Mouse (Mus musculus) kidney, postnatal 0 days (tissue): ENCODE measurements around the gene Myh3. TPM values are rescaled to one million over a fixed set of nuclear protein-coding genes. Genes with fewer than 3 reads are reported as not detected.

Experiments
- ATAC-seq: fragments of 200-750 bp; cut with Nextera tagmentation; replicated peaks from 2 replicates; pipeline ENCODE4 v1.8.0; 2017; ENCODE audit warnings: low read depth, moderate number of reproducible peaks, moderate TSS enrichment, moderate library complexity; ENCODE audit not compliant: low FRiP score
- DNase-seq: peaks from one replicate; pipeline ENCODE4 v3.0.0-alpha.2; 2016; ENCODE audit warnings: low spot score
- H3K27ac ChIP-seq: fragments of 300-500 bp; sonication (generic); 2 replicates; pipeline ENCODE4 v1.5.1; 2014; ENCODE audit warnings: mild to moderate bottlenecking
- H3K27me3 ChIP-seq: fragments of 300-500 bp; sonication (generic); 2 replicates; pipeline ENCODE4 v1.6.1; 2014; ENCODE audit warnings: low read length, mixed read lengths; ENCODE audit not compliant: insufficient read depth
- H3K36me3 ChIP-seq: fragments of 300-500 bp; sonication (generic); 2 replicates; pipeline ENCODE4 v1.6.1; 2014; ENCODE audit warnings: low read length, mixed read lengths; ENCODE audit not compliant: insufficient read depth
- H3K4me1 ChIP-seq: fragments of 300-500 bp; sonication (generic); replicated peaks from 2 replicates; pipeline ENCODE4 v1.6.1; 2014; ENCODE audit warnings: antibody characterized with exemption, low read length, mixed read lengths; ENCODE audit not compliant: insufficient read depth
- H3K4me2 ChIP-seq: fragments of 300-500 bp; sonication (generic); 2 replicates; pipeline ENCODE4 v1.6.1; 2014; ENCODE audit warnings: mild to moderate bottlenecking, low read length, moderate library complexity, mixed read lengths
- H3K4me3 ChIP-seq: fragments of 300-500 bp; sonication (generic); replicated peaks from 2 replicates; pipeline ENCODE4 v1.5.1; 2014; ENCODE audit warnings: low read depth, low read length
- H3K9ac ChIP-seq: fragments of 300-500 bp; sonication (generic); 2 replicates; pipeline ENCODE4 v1.6.1; 2014; ENCODE audit warnings: low read depth, low read length
- H3K9me3 ChIP-seq: fragments of 300-500 bp; sonication (generic); replicated peaks from 2 replicates; pipeline ENCODE4 v1.6.1; 2016; ENCODE audit warnings: low read length, inconsistent platforms, mixed read lengths
- CTCF ChIP-seq: IDR thresholded peaks from 2 replicates; pipeline ENCODE4 v1.5.1; 2016; ENCODE audit warnings: antibody characterized with exemption, low read depth, mild to moderate bottlenecking, moderate library complexity
- WGBS: fragments of 180-500 bp; shearing (Covaris S2); extraction: QIAGEN DNeasy Blood & Tissue Kit; methylation state at CpG from one replicate; pipeline ENCODE4 v1.1.7; 2014; 5-methylcytosine and 5-hydroxymethylcytosine counted together
- polyA plus RNA-seq: library from polyadenylated mRNA; unstranded; fragments of >200 nt; fragmentation: Nextera tagmentation; extraction: Ambion mirVana; gene quantifications from 2 replicates; pipeline ENCODE4 v1.2.1, GENCODE M21; 2015

The Myh3 gene
- polyA plus RNA-seq, 1 experiment from 2014 or later: 0.01 TPM

DNA sequence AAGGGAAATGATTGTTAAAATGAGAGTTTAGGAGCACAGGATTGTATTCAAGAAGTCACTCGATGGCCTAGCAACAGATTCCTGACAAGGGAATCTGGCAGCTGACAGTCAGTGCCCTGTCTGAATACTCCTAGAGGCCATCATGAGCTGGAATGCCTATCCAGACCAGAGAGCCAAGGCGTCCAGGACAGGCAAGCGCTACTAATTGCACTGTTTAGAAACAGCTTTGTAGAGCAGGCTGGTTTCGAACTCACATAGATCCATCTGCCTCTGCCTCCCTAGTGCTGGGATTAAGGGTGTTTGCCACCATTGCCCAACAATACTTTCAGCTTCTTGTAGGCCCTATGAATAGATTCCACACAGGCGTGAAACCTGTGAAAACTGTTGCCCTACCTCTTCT lies 36.2 kb downstream of the Myh3 start:
- no peak overlapping the region for H3K27ac ChIP-seq
- TF ChIP-seq CTCF: no peak
- no peak overlapping the region for H3K4me2 ChIP-seq
- ATAC-seq (no peak), DNase-seq (no peak)
- H3K36me3 ChIP-seq: no peaks in the 10 kb centered on the region
- no peak overlapping the region for H3K9ac ChIP-seq
- H3K27me3 ChIP-seq: no peaks in the 10 kb centered on the region
- H3K4me1 ChIP-seq: no peaks in the 10 kb centered on the region
- no peaks in the 10 kb centered on the region for H3K9me3 ChIP-seq
- H3K4me3 ChIP-seq: no peak overlapping the region
- 84% methylated on average over 5 of the region's 5 CpGs for WGBS

DNA sequence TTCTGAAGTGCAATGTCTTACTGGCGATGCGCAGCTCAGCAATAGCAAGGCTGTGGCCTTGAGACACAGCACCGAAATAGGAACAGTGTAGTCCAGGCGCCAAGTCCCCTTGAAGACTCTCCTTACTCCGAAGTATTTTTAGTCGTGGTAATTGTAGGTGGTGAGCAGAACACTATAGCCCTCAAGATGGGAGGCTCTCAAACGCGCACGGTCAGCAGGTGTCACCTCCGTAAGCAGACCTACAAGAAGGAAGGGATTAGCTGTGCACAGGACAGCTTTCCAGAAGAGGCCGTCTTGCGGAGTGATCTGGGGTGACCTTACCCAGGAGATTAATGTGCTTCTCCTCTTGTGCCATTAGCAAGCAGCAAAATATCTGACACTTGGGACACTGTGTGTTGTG lies 36.8 kb downstream of the Myh3 start:
- no peak for DNase-seq
- no peak overlapping the region for H3K4me2 ChIP-seq
- TF ChIP-seq CTCF: no peak
- H3K27ac ChIP-seq: no peak overlapping the region
- H3K9me3 ChIP-seq: no peaks in the 10 kb centered on the region
- H3K4me1 ChIP-seq: no peaks in the 10 kb centered on the region
- no peak overlapping the region for H3K9ac ChIP-seq
- 84% methylated on average over 12 of the region's 12 CpGs for WGBS
- no peaks in the 10 kb centered on the region for H3K36me3 ChIP-seq
- no peak overlapping the region for H3K4me3 ChIP-seq
- H3K27me3 ChIP-seq: no peaks in the 10 kb centered on the region
- ATAC-seq: no peak

DNA sequence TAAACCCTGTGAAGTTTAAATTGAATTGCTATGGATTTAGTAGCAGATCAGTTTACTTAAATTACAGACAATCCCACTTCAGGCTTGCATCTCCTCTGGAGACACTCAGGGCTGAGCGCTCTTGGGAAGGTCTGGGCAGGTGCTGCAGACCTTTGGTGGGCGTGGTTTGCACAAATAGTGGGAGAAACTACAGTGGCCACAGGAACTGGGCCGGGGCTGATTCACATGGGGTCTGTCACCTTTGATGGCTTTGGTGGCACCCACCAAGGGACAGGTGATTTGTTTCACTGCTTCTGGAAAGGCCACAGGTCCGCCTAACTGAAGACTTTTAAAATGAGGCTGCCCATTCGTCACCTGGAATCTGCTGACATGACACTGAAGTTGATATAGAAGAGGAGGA lies 38.6 kb downstream of the Myh3 start:
- no peaks in the 10 kb centered on the region for H3K36me3 ChIP-seq
- WGBS: 65% methylated on average over 5 of the region's 5 CpGs
- H3K27me3 ChIP-seq: no peaks in the 10 kb centered on the region
- no peak overlapping the region for H3K4me2 ChIP-seq
- no peak overlapping the region for H3K9ac ChIP-seq
- ATAC-seq (no peak), DNase-seq (no peak)
- TF ChIP-seq CTCF: no peak
- no peaks in the 10 kb centered on the region for H3K9me3 ChIP-seq
- no peak overlapping the region for H3K4me3 ChIP-seq
- H3K27ac ChIP-seq: no peak overlapping the region
- H3K4me1 ChIP-seq: no peaks in the 10 kb centered on the region

DNA sequence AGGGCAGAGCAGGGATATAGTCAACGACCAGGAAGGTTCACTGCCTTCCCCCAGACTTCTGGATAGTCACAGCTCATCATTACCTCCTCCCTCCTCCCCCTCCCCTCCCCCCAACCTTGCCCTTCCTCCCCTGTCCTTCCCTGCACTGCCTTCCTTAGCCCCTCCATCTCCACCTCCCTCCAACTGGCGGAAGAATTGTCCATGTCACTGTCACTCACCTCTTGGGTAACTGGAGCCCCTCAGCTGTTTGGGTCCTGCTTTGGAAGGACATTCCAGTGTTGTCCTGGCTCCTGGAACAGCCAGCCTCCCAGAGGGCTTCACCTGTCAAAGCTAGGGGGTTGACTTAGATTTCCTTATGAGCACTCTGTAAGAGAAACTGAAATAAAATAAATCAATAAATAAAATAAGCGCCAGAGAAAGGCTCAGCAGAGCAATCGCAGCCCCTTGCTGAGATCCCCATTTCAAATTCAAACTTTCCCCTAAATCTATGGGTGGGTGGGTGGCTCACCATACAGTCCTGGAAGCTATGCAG lies 41.5 kb downstream of the Myh3 start:
- H3K27ac ChIP-seq: no peak overlapping the region
- H3K9ac ChIP-seq: no peak overlapping the region
- no peaks in the 10 kb centered on the region for H3K36me3 ChIP-seq
- no peaks in the 10 kb centered on the region for H3K4me1 ChIP-seq
- no peaks in the 10 kb centered on the region for H3K27me3 ChIP-seq
- no peak overlapping the region for H3K4me2 ChIP-seq
- 39% methylated on average over 4 of the region's 4 CpGs for WGBS
- H3K4me3 ChIP-seq: no peak overlapping the region
- no peak for ATAC-seq
- no peak for TF ChIP-seq CTCF
- no peaks in the 10 kb centered on the region for H3K9me3 ChIP-seq
- no peak for DNase-seq

DNA sequence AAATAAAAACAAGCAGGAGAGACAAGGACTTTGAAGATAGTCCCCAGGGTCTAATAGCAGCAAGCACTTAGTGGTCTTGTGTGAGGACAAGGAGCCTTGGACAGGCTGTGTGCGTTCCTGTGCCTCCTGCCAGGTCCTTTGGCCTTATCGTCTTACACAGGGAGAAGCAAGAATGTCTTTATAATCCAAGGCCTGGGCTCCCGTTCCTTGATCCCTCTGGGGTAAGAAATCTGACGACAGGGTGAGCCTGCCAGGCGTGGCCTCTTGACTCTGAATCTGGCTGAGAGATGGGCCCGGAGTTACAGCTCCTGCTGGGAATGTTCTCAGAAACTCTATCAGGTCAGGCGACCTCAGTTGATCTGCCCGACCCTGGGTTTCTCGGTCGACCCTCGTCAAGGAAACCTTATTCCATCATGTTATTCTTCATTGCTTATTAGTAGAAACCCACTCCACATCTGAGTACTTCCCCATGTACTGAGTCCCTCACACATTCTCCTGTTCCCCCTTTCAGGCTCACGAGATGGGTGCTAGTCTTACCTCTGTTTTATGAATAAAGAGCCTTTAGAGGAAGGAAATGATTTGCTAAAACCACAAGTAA lies 42.7 kb downstream of the Myh3 start:
- no peaks in the 10 kb centered on the region for H3K9me3 ChIP-seq
- no peak for ATAC-seq
- no peaks in the 10 kb centered on the region for H3K36me3 ChIP-seq
- DNase-seq: no peak
- no peak overlapping the region for H3K27ac ChIP-seq
- no peak overlapping the region for H3K4me3 ChIP-seq
- no peaks in the 10 kb centered on the region for H3K4me1 ChIP-seq
- 36% methylated on average over 12 of the region's 12 CpGs for WGBS
- H3K4me2 ChIP-seq: no peak overlapping the region
- H3K9ac ChIP-seq: no peak overlapping the region
- no peak for TF ChIP-seq CTCF
- H3K27me3 ChIP-seq: no peaks in the 10 kb centered on the region

DNA sequence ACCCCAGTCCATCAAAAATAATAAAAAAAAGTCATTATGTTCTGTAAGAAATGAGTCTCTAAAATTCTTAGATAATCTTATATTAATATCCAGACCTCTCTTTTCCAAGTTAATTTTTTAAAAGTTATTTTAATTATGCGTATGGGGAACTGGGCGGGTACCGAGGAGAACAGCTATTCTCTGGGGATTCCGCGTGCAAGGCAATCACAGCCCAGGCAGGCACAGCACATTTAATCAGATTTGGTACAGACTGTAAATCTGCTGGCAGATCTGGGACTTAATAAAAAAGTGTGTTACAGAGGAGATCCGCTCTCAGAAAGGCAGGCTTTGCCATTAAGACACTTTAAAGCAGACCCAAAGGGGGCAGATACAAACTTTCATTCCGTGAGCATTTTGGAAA lies 46.8 kb downstream of the Myh3 start:
- TF ChIP-seq CTCF: no peak
- H3K9ac ChIP-seq: no peak overlapping the region
- no peak overlapping the region for H3K27ac ChIP-seq
- no peak for DNase-seq
- no peaks in the 10 kb centered on the region for H3K9me3 ChIP-seq
- H3K27me3 ChIP-seq: no peaks in the 10 kb centered on the region
- 47% methylated on average over 7 of the region's 7 CpGs for WGBS
- H3K36me3 ChIP-seq: no peaks in the 10 kb centered on the region
- no peak overlapping the region for H3K4me3 ChIP-seq
- H3K4me2 ChIP-seq: peak overlapping the region; percentile 32; the same call in 1 of the 2 replicates
- no peaks in the 10 kb centered on the region for H3K4me1 ChIP-seq
- no peak for ATAC-seq

DNA sequence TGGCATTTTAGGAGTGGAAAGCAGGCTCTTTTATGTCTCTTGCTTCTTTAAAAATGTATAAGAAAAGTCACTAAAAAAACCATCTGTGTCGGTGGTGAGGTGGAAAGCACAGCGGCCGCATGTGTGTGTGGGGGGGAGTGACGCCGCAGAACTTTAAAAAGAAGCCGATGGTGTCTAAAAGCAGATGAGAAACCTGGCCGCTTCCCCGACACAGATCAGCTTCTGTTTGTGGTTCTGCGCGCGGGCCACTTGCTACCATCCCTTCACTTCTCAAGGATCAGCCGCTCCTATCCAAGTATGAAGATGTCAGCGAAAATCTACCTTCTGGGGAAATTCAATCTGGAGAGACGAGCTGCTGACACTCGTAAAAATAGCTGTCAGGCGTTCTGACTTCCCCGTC lies 47.3 kb downstream of the Myh3 start:
- H3K27me3 ChIP-seq: no peaks in the 10 kb centered on the region
- 23% methylated on average over 17 of the region's 17 CpGs for WGBS
- H3K9me3 ChIP-seq: no peaks in the 10 kb centered on the region
- no peaks in the 10 kb centered on the region for H3K36me3 ChIP-seq
- H3K4me3 ChIP-seq: no peak overlapping the region
- H3K9ac ChIP-seq: no peak overlapping the region
- ATAC-seq (no peak), DNase-seq (peak; percentile 37)
- H3K4me2 ChIP-seq: peak overlapping the region; percentile 32
- TF ChIP-seq CTCF: no peak
- H3K27ac ChIP-seq: no peak overlapping the region
- no peaks in the 10 kb centered on the region for H3K4me1 ChIP-seq
